Mouse (Mus musculus): ENCODE measurements around the gene Olfr1420.

DNA sequence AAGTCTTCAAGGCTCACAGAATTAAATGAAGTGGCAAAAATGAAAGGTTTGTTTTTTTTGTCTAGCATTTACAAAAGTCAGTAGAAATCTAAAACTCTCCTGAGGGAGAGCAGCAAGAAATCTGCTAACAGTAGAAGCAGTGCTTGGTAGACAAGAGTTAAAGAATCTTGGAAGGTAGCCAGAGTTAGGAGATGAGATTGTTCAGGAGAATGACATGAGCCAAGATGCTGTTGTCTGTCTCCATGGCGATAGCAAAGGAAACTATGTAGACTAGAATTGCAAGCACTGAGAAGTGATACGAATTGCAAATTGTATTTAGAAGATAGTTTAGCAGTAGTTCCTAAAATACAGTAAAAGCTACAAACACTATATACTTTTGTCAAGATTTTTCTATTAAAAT, 29.4 kb downstream of the Olfr1420 start:
- TF ChIP-seq CTCF (IDR thresholded peaks at IDR 0.05; ENCODE audit: low read depth) (no peak), EP300 (IDR thresholded peaks at IDR 0.05; ENCODE audit: low read depth) (no peak)
